Mouse (Mus musculus) liver, embryonic 16.5 days (tissue): ENCODE data around the gene Cic. TPM values are rescaled to one million over a fixed set of nuclear protein-coding genes. Genes with fewer than 3 reads are reported as not detected.

ENCODE experiments used
- ATAC-seq: fragments of 200-750 bp; cut with Nextera tagmentation; 2 replicates; pipeline ENCODE4 v1.8.0; 2017; ENCODE audit warnings: low read depth, mild to moderate bottlenecking, moderate number of reproducible peaks, moderate library complexity
- H3K27ac ChIP-seq: fragments of 300-500 bp; sonication (generic); 2 replicates; pipeline ENCODE4 v1.5.1; 2014; ENCODE audit warnings: mild to moderate bottlenecking, low read length
- H3K27me3 ChIP-seq: fragments of 300-500 bp; sonication (generic); 2 replicates; pipeline ENCODE4 v1.6.1; 2014; ENCODE audit warnings: low read depth, low read length, mixed read lengths; ENCODE audit not compliant: control insufficient read depth, insufficient read depth
- H3K36me3 ChIP-seq: fragments of 300-500 bp; sonication (generic); 2 replicates; pipeline ENCODE4 v1.6.1; 2014; ENCODE audit warnings: mild to moderate bottlenecking; ENCODE audit not compliant: control insufficient read depth, insufficient read depth
- H3K4me1 ChIP-seq: fragments of 300-500 bp; sonication (generic); 2 replicates; pipeline ENCODE4 v1.6.1; 2014; ENCODE audit warnings: low read depth, low read length, mixed read lengths; ENCODE audit not compliant: control insufficient read depth
- H3K4me2 ChIP-seq: fragments of 300-500 bp; sonication (generic); 2 replicates; pipeline ENCODE4 v1.6.1; 2014; ENCODE audit warnings: low read depth, low read length, mixed read lengths
- H3K4me3 ChIP-seq: fragments of 300-500 bp; sonication (generic); 2 replicates; pipeline ENCODE4 v1.5.1; 2014; ENCODE audit warnings: low read depth, mild to moderate bottlenecking, low read length
- H3K9ac ChIP-seq: fragments of 300-500 bp; sonication (generic); 2 replicates; pipeline ENCODE4 v1.6.1; 2014; ENCODE audit warnings: low read depth, low read length
- H3K9me3 ChIP-seq: fragments of 300-500 bp; sonication (generic); replicated peaks from 2 replicates; pipeline ENCODE4 v1.6.1; 2016; ENCODE audit warnings: low read length; ENCODE audit not compliant: control insufficient read depth
- WGBS: fragments of 180-500 bp; shearing (Covaris S2); extraction: QIAGEN DNeasy Blood & Tissue Kit; methylation state at CpG from one replicate; pipeline ENCODE4 v1.1.7; 2014; ENCODE audit not compliant: insufficient replicate concordance; 5-methylcytosine and 5-hydroxymethylcytosine counted together
- polyA plus RNA-seq: library from polyadenylated mRNA; unstranded; fragments of >200 nt; fragmentation: Nextera tagmentation; extraction: Ambion mirVana; gene quantifications from 2 replicates; pipeline ENCODE4 v1.2.1, GENCODE M21; 2015

Cic gene
- polyA plus RNA-seq, 1 experiment from 2014 or later = 9.5 TPM

- Histone ChIP-seq H3K4me2 (peak overlapping the region; percentile 79), H3K9me3 (no peaks in the 10 kb centered on the region), H3K36me3 (no peaks in the 10 kb centered on the region; the same call in 1 of the 2 replicates), H3K27ac (peak overlapping the region; percentile 90), H3K27me3 (no peaks in the 10 kb centered on the region), H3K9ac (peak overlapping the region; percentile 87), H3K4me3 (no peak overlapping the region; the same call in 1 of the 2 replicates), H3K4me1 (peaks cover 35% of the 10 kb centered on the region)
- ATAC-seq = no peak
- 67% methylated on average over 8 of the region's 8 CpGs for WGBS
Measured at GRCm38 (mm10) chr7:25266180-25266962, 1.1 kb upstream of the Cic start.

DNA sequence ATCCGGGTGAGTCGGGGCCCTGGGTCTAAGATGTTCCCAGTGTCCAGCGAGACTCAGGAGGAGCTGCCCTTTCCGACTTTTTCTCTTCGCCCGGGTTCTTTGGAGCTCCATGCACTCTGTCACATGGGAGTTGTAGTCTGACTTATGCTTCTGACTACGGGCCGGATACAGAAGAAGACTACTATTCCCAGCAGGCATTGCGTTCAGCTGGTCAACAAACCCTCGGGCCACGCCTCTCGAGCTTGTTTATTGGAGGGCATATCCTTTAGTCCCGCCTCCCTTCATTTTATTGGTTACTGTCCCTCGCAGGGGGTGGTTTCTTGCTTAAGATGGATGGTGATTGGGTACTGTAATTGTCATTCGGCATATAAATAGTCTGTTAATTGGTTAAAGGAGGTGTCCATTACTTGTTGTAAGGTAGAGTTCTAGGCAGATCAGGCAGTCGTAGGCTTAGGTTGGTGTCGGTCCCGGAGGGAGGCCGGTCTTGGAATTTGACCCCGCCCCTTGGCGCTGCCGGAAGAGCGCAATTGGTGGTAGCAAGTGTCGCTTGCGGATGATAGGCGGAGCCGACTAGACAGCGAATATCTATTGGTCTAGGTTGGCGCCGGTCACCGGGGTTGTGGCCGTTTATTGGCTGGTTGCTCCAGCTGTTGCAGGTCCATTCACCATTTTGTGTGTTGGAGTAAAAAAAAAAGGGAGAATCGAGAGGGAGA lies 403 bp downstream of the Cic start:
- Histone ChIP-seq H3K27ac (peak overlapping the region; percentile 94), H3K36me3 (peaks cover 10% of the 10 kb centered on the region), H3K27me3 (no peaks in the 10 kb centered on the region), H3K9ac (peak overlapping the region; percentile 99), H3K4me1 (peaks cover 41% of the 10 kb centered on the region), H3K4me3 (peak overlapping the region; percentile 93), H3K9me3 (no peaks in the 10 kb centered on the region), H3K4me2 (peak overlapping the region; percentile 92)
- peak; percentile 87 for ATAC-seq
- under 1% methylated on average over 33 of the region's 33 CpGs for WGBS

DNA sequence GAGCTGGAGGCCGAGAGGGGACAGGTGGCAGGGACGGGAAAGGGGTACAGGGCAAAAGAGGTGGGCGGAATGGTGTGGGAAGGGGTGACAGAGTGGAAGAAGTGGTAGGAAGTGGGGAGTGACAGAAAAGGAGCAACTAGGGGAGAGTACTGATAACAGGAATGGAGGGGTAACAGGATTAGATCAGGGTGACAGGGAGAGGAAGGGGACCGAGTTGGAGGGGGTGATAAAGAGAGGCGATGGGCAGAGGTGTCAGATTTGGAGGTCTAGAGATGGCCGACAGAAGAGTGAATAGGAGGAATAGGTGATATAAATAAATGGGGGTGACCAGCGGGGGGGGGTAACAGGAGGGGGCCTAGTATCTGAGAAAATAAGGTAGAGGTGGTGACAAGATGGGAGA lies 1.1 kb downstream of the Cic start:
- ATAC-seq = no peak
- peaks cover 13% of the 10 kb centered on the region for H3K36me3 ChIP-seq
- no peaks in the 10 kb centered on the region for H3K9me3 ChIP-seq
- peak overlapping the region; percentile 99 for H3K9ac ChIP-seq
- peaks cover 48% of the 10 kb centered on the region for H3K4me1 ChIP-seq
- 2% methylated on average over 7 of the region's 7 CpGs for WGBS
- H3K27me3 ChIP-seq = no peaks in the 10 kb centered on the region
- peak overlapping the region; percentile 92 for H3K4me2 ChIP-seq
- peak overlapping the region; percentile 93 for H3K4me3 ChIP-seq
- peak overlapping the region; percentile 94 for H3K27ac ChIP-seq

GRCm38 (mm10) chr7:25269029-25269428 lies 1.5 kb downstream of the Cic start:
- no peaks in the 10 kb centered on the region for H3K9me3 ChIP-seq
- H3K27ac ChIP-seq = peak overlapping the region; percentile 94
- 38% methylated on average over 4 of the region's 4 CpGs for WGBS
- no peaks in the 10 kb centered on the region for H3K27me3 ChIP-seq
- H3K4me3 ChIP-seq = peak overlapping the region; percentile 93
- peak overlapping the region; percentile 92 for H3K4me2 ChIP-seq
- no peak for ATAC-seq
- peaks cover 51% of the 10 kb centered on the region for H3K4me1 ChIP-seq
- H3K9ac ChIP-seq = peak overlapping the region; percentile 99
- peaks cover 13% of the 10 kb centered on the region for H3K36me3 ChIP-seq

- Histone ChIP-seq H3K9ac (peak overlapping the region; percentile 99), H3K36me3 (peaks cover 13% of the 10 kb centered on the region), H3K4me2 (peak overlapping the region; percentile 92), H3K27me3 (no peaks in the 10 kb centered on the region), H3K4me1 (peaks cover 54% of the 10 kb centered on the region), H3K27ac (peak overlapping the region; percentile 94), H3K4me3 (peak overlapping the region; percentile 93), H3K9me3 (no peaks in the 10 kb centered on the region)
- 62% methylated on average over 8 of the region's 8 CpGs for WGBS
- ATAC-seq = no peak
Measured at GRCm38 (mm10) chr7:25269545-25270271, 2.2 kb downstream of the Cic start.

DNA sequence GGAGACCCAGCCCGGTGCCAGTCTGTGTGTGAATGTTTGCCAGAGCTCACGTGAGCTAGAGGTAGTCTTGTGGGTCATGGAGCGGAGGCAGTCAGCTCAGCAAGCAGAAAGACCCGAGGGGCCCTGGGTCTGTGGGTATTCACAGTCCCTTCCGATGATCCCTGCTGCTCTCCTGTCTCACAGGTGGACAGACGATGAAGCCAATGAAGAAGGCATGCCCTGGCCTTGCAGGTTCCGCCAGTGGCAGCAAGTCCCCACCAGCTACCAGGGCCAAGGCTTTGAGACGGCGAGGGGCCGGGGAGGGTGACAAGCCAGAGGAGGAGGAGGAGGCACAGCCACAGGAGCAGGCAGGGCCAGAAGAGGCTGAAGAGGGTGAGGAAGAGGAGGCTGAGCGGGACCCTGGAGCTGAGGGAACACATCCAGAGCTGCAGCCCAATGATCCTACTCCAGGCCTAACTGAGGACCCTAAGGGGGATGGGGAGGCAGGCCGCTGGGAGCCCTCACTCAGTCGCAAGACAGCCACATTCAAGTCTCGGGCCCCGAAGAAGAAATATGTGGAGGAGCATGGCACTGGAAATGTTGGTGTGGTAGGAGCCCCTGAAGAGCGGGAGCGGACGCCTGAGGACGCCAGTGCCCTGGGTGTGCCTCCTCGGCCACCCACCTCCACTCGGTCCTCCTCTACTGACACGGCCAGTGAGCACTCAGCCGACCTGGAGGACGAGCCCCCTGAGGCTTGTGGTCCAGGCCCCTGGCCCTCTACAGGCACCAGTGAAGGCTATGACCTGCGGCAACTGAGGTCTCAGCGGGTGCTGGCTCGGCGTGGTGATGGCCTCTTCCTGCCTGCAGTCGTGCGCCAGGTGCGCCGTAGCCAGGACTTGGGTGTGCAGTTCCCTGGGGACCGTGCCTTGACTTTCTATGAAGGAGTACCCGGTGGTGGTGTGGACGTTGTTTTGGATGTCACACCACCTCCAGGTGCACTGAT lies 3.4 kb downstream of the Cic start:
- WGBS = 85% methylated on average over 35 of the region's 35 CpGs
- H3K27me3 ChIP-seq = no peaks in the 10 kb centered on the region
- H3K4me3 ChIP-seq = no peak overlapping the region
- H3K27ac ChIP-seq = peak overlapping the region; percentile 35; the same call in 1 of the 2 replicates
- peaks cover 13% of the 10 kb centered on the region for H3K36me3 ChIP-seq
- no peak for ATAC-seq
- no peaks in the 10 kb centered on the region for H3K9me3 ChIP-seq
- H3K4me1 ChIP-seq = peaks cover 62% of the 10 kb centered on the region
- no peak overlapping the region for H3K9ac ChIP-seq
- no peak overlapping the region for H3K4me2 ChIP-seq

DNA sequence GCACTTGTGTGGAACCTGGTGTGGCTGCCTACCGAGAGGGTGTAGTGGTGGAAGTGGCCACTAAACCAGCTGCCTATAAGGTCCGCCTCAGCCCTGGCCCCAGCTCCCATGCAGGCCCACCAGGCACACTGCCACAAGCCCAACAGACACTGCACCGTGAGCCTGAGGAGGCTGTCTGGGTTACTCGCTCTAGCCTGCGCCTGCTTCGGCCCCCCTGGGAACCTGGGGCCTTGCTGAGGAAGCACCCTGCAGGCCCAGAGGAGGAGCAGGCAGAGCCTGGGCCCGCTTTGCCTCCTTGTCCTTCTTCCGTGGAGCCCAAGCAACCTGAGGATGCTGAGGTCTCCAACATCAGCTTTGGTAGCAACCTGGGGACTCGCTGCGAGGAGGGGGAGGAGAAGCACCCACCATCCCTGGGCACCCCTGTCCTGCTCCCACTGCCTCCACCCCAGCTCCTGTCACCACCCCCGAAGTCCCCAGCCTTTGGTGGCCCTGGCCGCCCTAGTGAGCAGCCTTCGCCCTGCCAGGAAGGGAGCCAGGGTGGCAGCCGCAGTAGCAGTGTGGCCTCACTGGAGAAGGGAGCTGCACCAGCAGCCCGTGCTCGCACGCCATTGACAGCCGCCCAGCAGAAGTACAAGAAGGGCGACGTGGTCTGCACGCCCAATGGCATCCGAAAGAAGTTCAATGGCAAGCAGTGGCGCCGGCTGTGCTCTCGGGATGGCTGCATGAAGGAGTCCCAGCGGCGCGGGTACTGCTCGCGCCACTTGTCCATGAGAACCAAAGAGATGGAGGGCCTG lies 4.3 kb downstream of the Cic start:
- Histone ChIP-seq H3K27me3 (no peaks in the 10 kb centered on the region), H3K27ac (no peak overlapping the region), H3K9me3 (no peaks in the 10 kb centered on the region), H3K9ac (no peak overlapping the region), H3K4me3 (no peak overlapping the region), H3K4me1 (peaks cover 67% of the 10 kb centered on the region), H3K4me2 (no peak overlapping the region), H3K36me3 (peaks cover 13% of the 10 kb centered on the region)
- ATAC-seq = no peak
- WGBS = 88% methylated on average over 29 of the region's 30 CpGs
